Mouse (Mus musculus): ENCODE data around the gene Olfr649. TPM values are rescaled to one million over a fixed set of nuclear protein-coding genes. Genes with fewer than 3 reads are reported as not detected.

The Olfr649 gene
- polyA plus RNA-seq (2016; fragmentation: Nextera tagmentation; extraction: Ambion mirVana): not detected in 2 replicates

DNA sequence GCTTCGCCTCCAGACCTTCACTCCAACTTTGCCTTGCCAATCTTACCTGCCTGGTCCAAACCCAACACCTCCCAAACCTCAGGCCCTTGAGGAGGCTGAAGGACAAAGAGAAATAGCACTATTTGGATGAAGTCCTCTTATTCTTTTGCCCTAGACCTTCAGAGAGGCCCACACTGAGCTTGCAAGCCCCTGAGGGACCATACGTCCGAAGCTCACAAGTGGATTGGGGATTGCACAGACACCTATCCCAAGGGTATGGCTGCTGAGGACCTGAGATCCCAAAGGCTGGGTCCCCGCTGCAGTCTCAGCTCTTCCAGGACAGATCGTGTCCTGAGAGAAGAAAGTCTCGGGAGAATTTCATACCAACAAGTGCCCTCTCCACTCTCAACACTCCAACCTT is at the start of gene Olfr649:
Gene Olfr649 (minus strand): TSS at position 101 of the 400 bp plus-strand sequence.
- H3K9me3 ChIP-seq (replicated peaks): no peaks in the 10 kb centered on the region
- H3K27me3 ChIP-seq (replicated peaks): no peaks in the 10 kb centered on the region
- H3K4me2 ChIP-seq: no peak within 1 kb of the TSS
- H3K9ac ChIP-seq: no peak within 1 kb of the TSS
- no peaks in the 10 kb centered on the region for H3K36me3 ChIP-seq
- no peak within 1 kb of the TSS for H3K4me3 ChIP-seq
- H3K4me1 ChIP-seq: no peaks in the 10 kb centered on the region
- H3K27ac ChIP-seq: no peak within 1 kb of the TSS
- ATAC-seq: no peak
- 65% methylated on average over 6 of the region's 6 CpGs for WGBS (ENCODE audit: insufficient replicate concordance)

DNA sequence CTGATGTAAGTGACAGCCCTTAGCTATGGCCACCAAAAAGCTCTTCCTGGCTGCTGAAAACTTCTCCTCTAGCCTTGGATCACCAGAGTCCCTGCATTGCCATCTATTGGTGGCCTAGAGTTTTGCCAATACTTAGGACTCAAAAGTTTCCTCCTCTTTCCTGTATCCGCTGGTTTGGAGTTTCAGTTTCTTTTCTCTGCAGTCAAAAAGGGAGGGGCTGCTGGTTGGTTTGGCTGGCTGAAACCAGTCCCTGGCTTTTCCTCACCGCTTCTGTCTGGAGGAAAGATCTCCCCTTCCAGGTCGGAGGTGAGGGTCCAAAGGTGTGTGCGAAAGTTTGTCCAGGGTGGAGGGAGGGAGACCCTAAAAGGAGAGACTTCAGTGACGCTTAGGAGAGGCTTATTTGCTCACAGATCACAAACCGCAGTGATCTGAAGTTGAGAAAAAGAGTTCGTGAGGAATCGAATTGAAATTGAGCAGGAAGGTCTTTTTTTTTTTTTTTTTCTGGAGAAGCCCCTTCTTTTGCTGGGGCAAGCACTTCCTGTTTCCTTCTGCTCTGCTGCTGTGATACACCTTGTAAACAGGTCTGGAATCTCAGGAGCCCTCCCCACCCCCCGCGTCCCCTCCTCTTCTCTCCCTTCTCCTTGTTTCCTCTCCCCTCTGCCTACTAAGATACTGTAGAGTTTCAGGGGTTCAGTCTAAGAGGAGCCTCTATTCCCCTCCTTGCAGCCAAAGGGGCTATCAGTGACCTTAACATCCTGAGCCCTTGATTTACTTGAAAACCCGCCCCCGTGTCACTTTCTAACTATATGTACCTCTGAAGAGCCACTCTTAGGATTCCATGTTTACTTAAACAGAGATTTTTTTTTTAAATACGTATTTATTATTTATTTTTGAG is 48.7 kb upstream of the Olfr649 start, which contains the start of gene Trim34a:
Gene Trim34a (plus strand): TSS at position 171 of the 895 bp plus-strand sequence.
- no peaks in the 10 kb centered on the region for H3K36me3 ChIP-seq
- H3K9me3 ChIP-seq (replicated peaks): no peaks in the 10 kb centered on the region
- WGBS (ENCODE audit: insufficient replicate concordance): 5% methylated on average over 13 of the region's 13 CpGs
- peak within 1 kb of the TSS; percentile 41; the same call in 1 of the 2 replicates for H3K27ac ChIP-seq
- ATAC-seq: peak; percentile 85
- no peaks in the 10 kb centered on the region for H3K27me3 ChIP-seq (replicated peaks)
- peak within 1 kb of the TSS; percentile 66 for H3K4me2 ChIP-seq
- peak within 1 kb of the TSS; percentile 60 for H3K4me3 ChIP-seq
- H3K9ac ChIP-seq: peak within 1 kb of the TSS; percentile 65
- H3K4me1 ChIP-seq: no peaks in the 10 kb centered on the region

DNA sequence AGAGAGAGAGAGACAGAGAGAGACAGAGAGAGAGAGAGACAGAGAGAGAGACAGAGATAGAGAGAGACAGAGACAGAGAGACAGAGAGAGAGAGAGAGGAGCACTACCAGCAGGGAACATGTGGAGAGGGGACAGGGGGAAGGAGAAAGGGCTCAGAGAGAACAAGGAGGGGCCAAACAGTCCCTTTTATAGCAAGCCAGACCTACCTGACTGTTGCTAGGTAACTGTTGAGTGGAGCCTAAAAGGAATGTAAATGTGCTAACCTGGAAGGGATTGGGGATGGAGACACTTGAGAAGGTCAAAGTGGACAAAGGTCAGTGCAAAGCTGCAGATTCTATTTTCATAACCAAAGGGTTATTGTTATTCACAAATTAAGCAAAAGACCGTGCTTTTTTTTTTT is 47.8 kb upstream of the Olfr649 start:
- H3K4me3 ChIP-seq: no peak overlapping the region
- WGBS (ENCODE audit: insufficient replicate concordance): 48% methylated on average over 1 of the region's 1 CpGs
- H3K4me2 ChIP-seq: peak overlapping the region; percentile 66

DNA sequence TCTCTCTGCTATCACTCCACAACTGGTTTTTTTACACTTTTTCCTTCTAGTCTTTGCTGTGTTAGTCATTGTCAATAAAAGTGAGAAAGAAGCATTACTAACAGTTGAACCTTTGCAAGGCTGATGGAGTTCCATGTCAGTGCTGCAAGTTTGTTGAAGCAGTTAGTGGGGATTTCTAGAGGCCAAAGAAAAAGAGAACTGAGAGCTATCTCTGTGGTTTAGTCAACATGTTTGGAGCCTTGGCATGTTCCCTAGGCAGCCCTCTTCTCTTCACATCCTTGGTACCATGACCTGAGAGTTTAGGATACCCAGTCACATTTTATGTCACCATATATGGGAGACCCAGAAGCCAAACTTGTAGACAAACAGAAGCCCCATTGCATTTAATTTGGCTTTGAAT is 45.1 kb upstream of the Olfr649 start:
- no peak overlapping the region for H3K9ac ChIP-seq
- no peak for ATAC-seq
- no peaks in the 10 kb centered on the region for H3K36me3 ChIP-seq
- no peak overlapping the region for H3K4me2 ChIP-seq
- no peaks in the 10 kb centered on the region for H3K4me1 ChIP-seq
- no peaks in the 10 kb centered on the region for H3K27me3 ChIP-seq (replicated peaks)
- no peak overlapping the region for H3K27ac ChIP-seq
- no peaks in the 10 kb centered on the region for H3K9me3 ChIP-seq (replicated peaks)
- no peak overlapping the region for H3K4me3 ChIP-seq

More for the DNA sequence above, 47.8 kb upstream of the Olfr649 start:
- no peaks in the 10 kb centered on the region for H3K4me1 ChIP-seq
- no peaks in the 10 kb centered on the region for H3K9me3 ChIP-seq (replicated peaks)
- H3K27ac ChIP-seq: no peak overlapping the region
- no peak for ATAC-seq
- H3K36me3 ChIP-seq: no peaks in the 10 kb centered on the region
- H3K9ac ChIP-seq: 0 out of 2 replicates have a peak overlapping the region, but pooled peaks have one; percentile 28
- no peaks in the 10 kb centered on the region for H3K27me3 ChIP-seq (replicated peaks)

DNA sequence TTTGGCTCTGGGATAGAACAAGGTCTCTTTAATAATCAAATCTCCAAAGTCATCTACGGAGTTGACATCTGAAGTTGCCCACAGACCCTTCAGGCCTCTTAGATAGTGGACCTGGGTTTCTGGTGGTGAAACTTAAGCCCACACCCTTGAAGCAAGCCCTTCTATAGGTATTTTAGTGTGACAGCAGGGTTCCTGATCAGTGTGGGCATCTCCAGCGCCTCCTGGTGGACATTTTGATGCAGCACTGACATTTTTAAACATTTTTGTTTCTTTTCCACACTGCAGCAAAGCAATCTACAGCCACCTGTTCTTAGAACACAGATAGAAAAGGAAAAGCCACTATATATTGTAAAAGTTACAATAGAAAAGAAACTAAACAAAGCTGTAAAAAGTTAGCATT is 35.4 kb upstream of the Olfr649 start:
- no peaks in the 10 kb centered on the region for H3K9me3 ChIP-seq (replicated peaks)
- H3K4me1 ChIP-seq: no peaks in the 10 kb centered on the region
- H3K4me3 ChIP-seq: no peak overlapping the region
- no peaks in the 10 kb centered on the region for H3K27me3 ChIP-seq (replicated peaks)
- no peak for ATAC-seq
- 22% methylated on average over 2 of the region's 2 CpGs for WGBS (ENCODE audit: insufficient replicate concordance)
- no peak overlapping the region for H3K9ac ChIP-seq
- no peak overlapping the region for H3K27ac ChIP-seq
- no peaks in the 10 kb centered on the region for H3K36me3 ChIP-seq
- H3K4me2 ChIP-seq: no peak overlapping the region

DNA sequence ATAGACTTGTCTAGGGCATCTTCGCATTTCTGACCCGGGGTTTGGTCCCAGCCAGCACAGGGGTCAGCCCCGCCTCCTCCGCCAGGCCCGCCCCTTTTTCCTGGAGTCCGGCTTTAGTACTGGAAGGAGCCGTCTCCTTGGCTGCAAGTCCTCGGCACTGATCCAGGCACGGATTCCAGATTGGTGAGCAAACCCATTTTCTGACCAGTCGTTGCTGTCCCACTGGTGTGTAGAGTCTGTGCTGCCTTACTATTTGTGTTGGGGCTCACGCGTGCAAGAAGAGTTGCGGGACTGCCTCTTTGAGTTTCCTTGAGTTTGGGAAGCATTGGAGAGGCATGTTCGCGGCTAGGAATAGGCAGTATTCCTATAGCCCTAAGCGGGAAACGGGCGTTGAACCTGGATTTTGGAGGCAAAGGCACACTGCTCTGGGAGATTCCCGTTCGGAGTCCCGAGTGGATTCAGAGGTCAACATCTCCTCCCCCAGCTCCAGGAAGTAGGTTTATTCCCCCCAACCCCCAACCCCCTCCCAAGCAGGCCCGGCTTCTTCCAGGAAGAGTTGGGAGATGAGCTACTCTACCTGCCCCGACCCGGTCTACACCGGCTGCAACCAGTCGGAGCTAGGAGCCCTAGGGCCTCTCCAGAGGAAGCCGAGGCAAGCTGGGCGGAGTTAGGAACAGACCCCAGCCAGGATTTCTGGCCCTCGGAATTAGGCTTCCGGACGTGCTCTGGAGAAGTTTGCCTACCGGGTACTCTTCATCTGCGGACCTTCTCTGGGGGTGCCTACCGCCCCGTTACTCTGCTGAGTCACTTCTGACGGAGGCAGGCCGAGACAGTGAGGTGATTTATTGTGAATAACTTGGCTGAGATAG is 23.1 kb upstream of the Olfr649 start, which contains the start of gene Trim6:
Gene Trim6 (plus strand): TSS at position 93 of the 869 bp plus-strand sequence.
- Histone ChIP-seq H3K4me2 (peak within 1 kb of the TSS; percentile 81), H3K4me1 (peaks cover 8% of the 10 kb centered on the region; the same call in 1 of the 2 replicates), H3K9ac (peak within 1 kb of the TSS; percentile 54), H3K9me3 (replicated peaks) (no peaks in the 10 kb centered on the region), H3K27ac (no peak within 1 kb of the TSS), H3K36me3 (no peaks in the 10 kb centered on the region), H3K27me3 (replicated peaks) (no peaks in the 10 kb centered on the region), H3K4me3 (peak within 1 kb of the TSS; percentile 58)
- peak; percentile 80 for ATAC-seq
- 2% methylated on average over 37 of the region's 37 CpGs for WGBS (ENCODE audit: insufficient replicate concordance)

DNA sequence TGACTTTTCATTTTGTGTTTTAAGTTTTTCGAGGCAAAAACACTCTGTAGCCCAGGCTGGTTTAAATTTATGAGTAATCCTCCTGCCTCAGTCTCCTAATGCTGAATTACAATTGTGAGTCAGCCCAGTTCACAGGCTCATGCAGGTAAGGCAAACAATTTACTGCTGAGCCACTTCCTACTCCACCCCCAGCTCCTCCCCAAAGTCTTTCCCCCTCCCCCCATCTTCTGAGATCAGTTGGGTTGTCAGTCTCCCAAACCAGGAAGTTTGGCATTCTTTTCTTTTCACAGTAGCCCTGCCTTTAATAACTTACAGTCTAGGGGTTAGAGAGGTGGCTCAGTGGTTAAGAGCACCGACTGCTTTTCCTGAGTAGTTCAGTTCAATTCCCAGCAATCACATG is 22.1 kb upstream of the Olfr649 start:
- no peak overlapping the region for H3K4me3 ChIP-seq
- H3K36me3 ChIP-seq: no peaks in the 10 kb centered on the region
- no peak overlapping the region for H3K27ac ChIP-seq
- 32% methylated on average over 2 of the region's 2 CpGs for WGBS (ENCODE audit: insufficient replicate concordance)
- no peak overlapping the region for H3K9ac ChIP-seq
- H3K27me3 ChIP-seq (replicated peaks): no peaks in the 10 kb centered on the region
- ATAC-seq: no peak
- peaks cover 8% of the 10 kb centered on the region; the same call in 1 of the 2 replicates for H3K4me1 ChIP-seq
- no peak overlapping the region for H3K4me2 ChIP-seq
- H3K9me3 ChIP-seq (replicated peaks): no peaks in the 10 kb centered on the region

DNA sequence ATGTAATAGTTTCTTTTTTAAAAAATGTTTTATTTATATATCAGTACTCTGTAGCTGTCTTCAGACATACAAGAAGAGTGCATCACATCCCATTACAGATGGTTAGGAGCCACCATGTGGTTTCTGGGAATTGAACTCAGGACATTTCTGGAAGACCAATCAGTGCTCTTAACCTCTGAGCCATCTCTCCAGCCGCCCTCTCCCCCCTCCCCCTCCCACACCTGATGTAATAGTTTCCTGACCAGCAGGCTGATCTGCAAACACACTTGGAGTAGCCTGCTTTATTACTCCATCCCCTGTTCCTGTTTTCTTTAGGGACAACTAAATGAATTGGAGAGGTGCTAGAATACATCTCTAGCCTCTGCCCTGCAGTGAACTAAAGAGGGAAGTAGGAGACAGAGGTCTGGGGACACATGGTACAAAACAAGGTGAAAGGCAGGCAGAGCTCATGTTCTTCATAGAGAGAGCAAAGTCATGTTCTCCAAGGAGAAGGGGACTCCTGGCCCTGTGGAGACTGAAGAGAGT is 20.3 kb upstream of the Olfr649 start:
- Histone ChIP-seq H3K36me3 (no peaks in the 10 kb centered on the region), H3K4me3 (no peak overlapping the region), H3K9ac (no peak overlapping the region), H3K4me2 (no peak overlapping the region), H3K27me3 (replicated peaks) (no peaks in the 10 kb centered on the region), H3K27ac (no peak overlapping the region), H3K9me3 (replicated peaks) (no peaks in the 10 kb centered on the region), H3K4me1 (peaks cover 8% of the 10 kb centered on the region; the same call in 1 of the 2 replicates)
- WGBS (ENCODE audit: insufficient replicate concordance): 21% methylated on average over 1 of the region's 1 CpGs
- no peak for ATAC-seq

DNA sequence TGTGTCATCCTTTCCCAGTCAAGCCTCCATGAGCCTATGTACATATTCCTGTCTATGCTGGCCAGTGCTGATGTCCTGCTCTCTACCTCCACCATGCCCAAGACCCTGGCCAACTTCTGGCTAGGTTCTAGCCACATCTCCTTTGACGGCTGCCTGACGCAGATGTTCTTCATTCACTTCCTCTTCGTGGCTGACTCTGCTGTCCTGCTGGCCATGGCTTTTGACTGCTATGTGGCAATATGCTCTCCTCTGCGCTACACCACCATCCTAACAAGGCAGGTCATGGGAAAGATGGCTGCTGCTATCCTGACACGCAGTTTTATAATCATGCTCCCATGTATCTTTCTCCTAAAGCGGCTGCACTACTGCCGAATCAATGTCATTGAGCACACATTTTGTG is 10.4 kb upstream of the Olfr649 start:
- ATAC-seq: no peak
- H3K4me2 ChIP-seq: no peak overlapping the region

DNA sequence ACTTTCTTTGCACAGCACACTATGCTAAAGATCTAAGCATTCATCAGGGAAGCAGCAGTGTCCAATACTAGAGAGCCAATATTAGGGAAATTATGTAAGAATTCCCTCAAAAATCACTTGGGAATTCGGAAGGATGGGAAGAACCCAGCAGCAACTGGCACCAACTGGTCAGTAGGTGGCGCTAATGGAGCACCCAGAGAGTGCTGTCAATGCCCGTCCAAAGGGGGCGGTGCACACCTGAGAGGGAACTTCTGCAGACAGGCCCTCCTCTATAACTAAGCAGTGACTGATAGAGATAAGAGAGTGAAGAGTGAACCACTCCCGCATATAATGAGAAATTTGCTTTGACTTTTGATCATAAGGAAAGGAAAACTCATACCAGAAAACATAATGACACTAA is 4.0 kb upstream of the Olfr649 start:
- H3K9ac ChIP-seq: no peak overlapping the region
- ATAC-seq: peak; percentile 73; the same call in 1 of the 2 replicates
- no peak overlapping the region for H3K4me2 ChIP-seq
- no peaks in the 10 kb centered on the region for H3K9me3 ChIP-seq (replicated peaks)
- no peaks in the 10 kb centered on the region for H3K27me3 ChIP-seq (replicated peaks)
- H3K27ac ChIP-seq: no peak overlapping the region
- no peaks in the 10 kb centered on the region for H3K36me3 ChIP-seq
- no peaks in the 10 kb centered on the region for H3K4me1 ChIP-seq
- no peak overlapping the region for H3K4me3 ChIP-seq
- 3% methylated on average over 5 of the region's 5 CpGs for WGBS (ENCODE audit: insufficient replicate concordance)

More for the DNA sequence above, 10.4 kb upstream of the Olfr649 start:
- H3K4me1 ChIP-seq: no peaks in the 10 kb centered on the region
- H3K9me3 ChIP-seq (replicated peaks): no peaks in the 10 kb centered on the region
- no peaks in the 10 kb centered on the region for H3K27me3 ChIP-seq (replicated peaks)
- 49% methylated on average over 7 of the region's 7 CpGs for WGBS (ENCODE audit: insufficient replicate concordance)
- no peaks in the 10 kb centered on the region for H3K36me3 ChIP-seq
- H3K9ac ChIP-seq: no peak overlapping the region
- no peak overlapping the region for H3K4me3 ChIP-seq
- H3K27ac ChIP-seq: no peak overlapping the region

DNA sequence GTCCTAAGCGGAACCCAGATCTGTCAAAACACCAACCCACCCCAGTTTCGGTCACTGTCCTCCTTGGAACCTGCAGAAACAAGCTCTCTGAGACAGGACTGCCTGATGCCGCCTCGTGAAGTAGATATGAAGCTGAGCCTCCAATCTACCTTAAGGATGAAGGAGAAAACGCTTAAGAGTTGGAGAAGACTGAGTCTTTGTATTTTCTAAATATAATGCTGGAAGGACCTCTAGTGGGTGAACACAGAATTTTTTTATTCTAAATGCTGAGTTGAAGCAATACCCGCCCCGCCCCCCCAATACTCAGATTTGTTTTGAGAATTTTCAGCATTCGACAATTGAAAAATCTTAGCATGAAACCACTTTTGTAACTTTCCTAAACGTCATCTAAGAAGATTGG is 4.5 kb downstream of the Olfr649 start:
- ATAC-seq: no peak
- 47% methylated on average over 9 of the region's 9 CpGs for WGBS (ENCODE audit: insufficient replicate concordance)
- H3K9me3 ChIP-seq (replicated peaks): no peaks in the 10 kb centered on the region
- H3K36me3 ChIP-seq: no peaks in the 10 kb centered on the region
- no peak overlapping the region for H3K4me3 ChIP-seq
- no peaks in the 10 kb centered on the region for H3K4me1 ChIP-seq
- H3K27ac ChIP-seq: no peak overlapping the region
- no peak overlapping the region for H3K9ac ChIP-seq
- no peak overlapping the region for H3K4me2 ChIP-seq
- H3K27me3 ChIP-seq (replicated peaks): no peaks in the 10 kb centered on the region

Data from liver, embryonic 12.5 days (tissue).